ENCODE assay signal across 8 mouse cellular contexts in the genomic region with DNA sequence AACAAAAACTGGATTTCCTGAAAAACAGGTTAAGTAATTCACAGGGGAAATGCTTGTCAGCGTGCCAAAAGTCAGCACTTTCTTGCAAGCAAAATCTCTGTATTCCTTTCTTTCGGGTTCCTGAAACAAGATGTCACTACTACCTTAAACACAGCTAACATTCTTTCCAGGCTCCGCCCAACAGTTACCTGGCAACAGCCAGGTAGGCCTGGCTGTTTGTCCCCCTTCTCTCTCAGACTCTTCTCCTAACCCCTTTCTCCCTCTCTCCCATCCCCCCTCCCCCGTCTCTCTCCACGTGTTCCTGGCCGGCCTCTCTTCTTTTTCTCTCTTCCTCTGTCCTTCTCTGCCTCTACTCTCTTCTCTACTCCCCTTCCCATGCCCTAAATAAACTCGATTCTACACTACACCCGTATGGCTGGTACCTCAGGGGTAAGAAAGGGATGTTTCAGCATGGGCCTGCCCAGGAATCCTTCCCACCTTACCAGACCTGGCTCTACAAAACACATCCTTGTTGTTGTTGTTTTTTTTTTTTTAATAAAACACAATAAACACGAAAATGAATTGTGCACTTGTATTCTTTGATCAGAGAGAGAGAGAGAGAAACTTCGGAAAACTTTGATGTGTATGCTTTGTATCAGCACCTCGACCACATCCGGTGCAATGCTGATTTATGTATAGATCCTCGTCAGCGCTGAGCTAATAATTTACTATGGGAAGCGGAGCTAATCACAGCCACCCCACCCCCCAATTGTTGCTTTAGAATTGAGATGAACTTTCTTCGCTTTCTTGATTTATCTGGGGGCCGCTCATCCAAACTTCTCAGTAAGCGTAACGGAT. TPM values are rescaled to one million over a fixed set of nuclear protein-coding genes. Genes with fewer than 3 reads are reported as not detected.
DNase-seq lines count a peak whose midpoint lies in the region.

No protein-coding gene starts in this region.

- peak; percentile 58 to 62 for DNase-seq in B cell, adult 2 months
- peak; percentile 68 for DNase-seq in adipocyte (ENCODE audit: low spot score)
- peak; percentile 31 for DNase-seq in fat pad, adult 2 months (ENCODE audit: extremely low read depth, low read depth, low spot score)
- DNase-seq in heart, postnatal 36 days: peak; percentile 43 to 54
- DNase-seq in limb, embryonic 10.5 days (ENCODE audit: low spot score): peak; percentile 61
- DNase-seq in midbrain, embryonic 10.5 days (ENCODE audit: low spot score): peak; percentile 37
- DNase-seq in testis, postnatal 14 days (ENCODE audit: low spot score): peak; percentile 43
- DNase-seq in frontal cortex, adult 2 months (ENCODE audit: extremely low spot score in 1 of 2, low spot score in 1 of 2): no peak

- H3K36me3 ChIP-seq in limb, embryonic 10.5 days: peaks cover 5% of the 10 kb centered on the region
- H3K36me3 ChIP-seq in midbrain, embryonic 10.5 days: peaks cover 6% of the 10 kb centered on the region

- no peaks in the 10 kb centered on the region for H3K27me3 ChIP-seq in limb, embryonic 10.5 days (ENCODE audit: low read depth, poor library complexity, severe bottlenecking)
- no peaks in the 10 kb centered on the region for H3K27me3 ChIP-seq in midbrain, embryonic 10.5 days (ENCODE audit: low read depth, poor library complexity, severe bottlenecking)

- intact Hi-C loops in heart, postnatal 36 days (cut with DNase I): loop anchor here (5.0 kb wide), 1 partner anchor 84 kb away; a partner anchor contains a TSS

- 7% methylated on average over 19 of the region's 19 CpGs for WGBS in limb, embryonic 10.5 days
- 6% methylated on average over 19 of the region's 19 CpGs for WGBS in midbrain, embryonic 10.5 days

- peak overlapping the region; percentile 99 for H3K27ac ChIP-seq in limb, embryonic 10.5 days
- peak overlapping the region; percentile 98 for H3K27ac ChIP-seq in midbrain, embryonic 10.5 days (replicated peaks)

- peak overlapping the region; percentile 96 for H3K4me3 ChIP-seq in limb, embryonic 10.5 days
- H3K4me3 ChIP-seq in midbrain, embryonic 10.5 days: peak overlapping the region; percentile 98

- peaks cover 19% of the 10 kb centered on the region for H3K4me1 ChIP-seq in limb, embryonic 10.5 days
- H3K4me1 ChIP-seq in midbrain, embryonic 10.5 days: peaks cover 25% of the 10 kb centered on the region

- no peaks in the 10 kb centered on the region for H3K9me3 ChIP-seq in limb, embryonic 10.5 days (replicated peaks)
- no peaks in the 10 kb centered on the region for H3K9me3 ChIP-seq in midbrain, embryonic 10.5 days (replicated peaks)

RNA-seq across cellular contexts. Expression of a gene that starts 0.9 kb away (rescaled TPM):
- total RNA-seq in heart, postnatal 36 days (2021): 10 to 100 TPM; 79.1 to 83.4 TPM
- 62.2 and 71.8 TPM in 2 replicates for polyA plus RNA-seq in limb, embryonic 10.5 days (2016; fragmentation: Nextera tagmentation; extraction: Ambion mirVana)
- polyA plus RNA-seq in midbrain, embryonic 10.5 days (2016; fragmentation: Nextera tagmentation; extraction: Ambion mirVana): 47.3 and 54.2 TPM in 2 replicates
- polyA plus RNA-seq in frontal cortex, adult 2 months (2012; rRNA removed): 61.3 and 68.7 TPM in 2 replicates

Comparison
In these comparisons a context has a peak if more than half of its experiments do, and no peak if none do; other contexts are left out.
1. DNase-seq: peak in B cell, adult 2 months (2 of 2), adipocyte (single experiment), fat pad, adult 2 months (single experiment), heart, postnatal 36 days (2 of 2), limb, embryonic 10.5 days (single experiment), midbrain, embryonic 10.5 days (single experiment) and testis, postnatal 14 days (single experiment); none in frontal cortex, adult 2 months (0 of 2).